Mouse (Mus musculus) forebrain, embryonic 11.5 days (tissue): ENCODE data around the gene Mapk8ip3. TPM values are rescaled to one million over a fixed set of nuclear protein-coding genes. Genes with fewer than 3 reads are reported as not detected.

ENCODE experiments used
- ATAC-seq: fragments of 200-750 bp; cut with Nextera tagmentation; replicated peaks from 2 replicates; pipeline ENCODE4 v1.8.0; 2017; ENCODE audit warnings: moderate TSS enrichment; ENCODE audit not compliant: low FRiP score
- DNase-seq: peaks from one replicate; pipeline ENCODE4 v3.0.0-alpha.2; 2017; ENCODE audit warnings: low spot score
- H3K27ac ChIP-seq: fragments of 300-500 bp; sonication (generic); 2 replicates; pipeline ENCODE4 v1.5.1; 2014; ENCODE audit warnings: low read depth, low read length
- H3K27me3 ChIP-seq: fragments of 300-500 bp; sonication (generic); 2 replicates; pipeline ENCODE4 v1.6.1; 2014; ENCODE audit warnings: mild to moderate bottlenecking, low read length, mixed read lengths; ENCODE audit not compliant: control insufficient read depth, insufficient read depth
- H3K36me3 ChIP-seq: fragments of 300-500 bp; sonication (generic); 2 replicates; pipeline ENCODE4 v1.6.1; 2014; ENCODE audit warnings: mild to moderate bottlenecking, low read length, moderate library complexity, mixed read lengths; ENCODE audit not compliant: control insufficient read depth, insufficient read depth
- H3K4me1 ChIP-seq: fragments of 300-500 bp; sonication (generic); replicated peaks from 2 replicates; pipeline ENCODE4 v1.6.1; 2014; ENCODE audit warnings: low read length, mixed read lengths; ENCODE audit not compliant: control insufficient read depth, insufficient read depth
- H3K4me2 ChIP-seq: fragments of 300-500 bp; sonication (generic); 2 replicates; pipeline ENCODE4 v1.6.1; 2014; ENCODE audit warnings: low read depth, mild to moderate bottlenecking, low read length, moderate library complexity, mixed read lengths; ENCODE audit not compliant: severe bottlenecking
- H3K4me3 ChIP-seq: fragments of 300-500 bp; sonication (generic); 2 replicates; pipeline ENCODE4 v1.5.1; 2014; ENCODE audit warnings: low read depth, low read length
- H3K9ac ChIP-seq: fragments of 300-500 bp; sonication (generic); 2 replicates; pipeline ENCODE4 v1.6.1; 2014; ENCODE audit warnings: low read length
- H3K9me3 ChIP-seq: fragments of 300-500 bp; sonication (generic); 2 replicates; pipeline ENCODE4 v1.6.1; 2016; ENCODE audit warnings: low read length, mixed read lengths; ENCODE audit not compliant: control insufficient read depth
- WGBS: fragments of 180-500 bp; shearing (Covaris S2); extraction: QIAGEN DNeasy Blood & Tissue Kit; methylation state at CpG from one replicate; pipeline ENCODE4 v1.1.7; 2014; 5-methylcytosine and 5-hydroxymethylcytosine counted together
- polyA plus RNA-seq: library from polyadenylated mRNA; unstranded; fragments of >200 nt; fragmentation: Nextera tagmentation; extraction: Ambion mirVana; gene quantifications from 2 replicates; pipeline ENCODE4 v1.2.1, GENCODE M21; 2014

Gene Mapk8ip3
- 51.3 and 56.8 TPM in 2 replicates for polyA plus RNA-seq

DNA sequence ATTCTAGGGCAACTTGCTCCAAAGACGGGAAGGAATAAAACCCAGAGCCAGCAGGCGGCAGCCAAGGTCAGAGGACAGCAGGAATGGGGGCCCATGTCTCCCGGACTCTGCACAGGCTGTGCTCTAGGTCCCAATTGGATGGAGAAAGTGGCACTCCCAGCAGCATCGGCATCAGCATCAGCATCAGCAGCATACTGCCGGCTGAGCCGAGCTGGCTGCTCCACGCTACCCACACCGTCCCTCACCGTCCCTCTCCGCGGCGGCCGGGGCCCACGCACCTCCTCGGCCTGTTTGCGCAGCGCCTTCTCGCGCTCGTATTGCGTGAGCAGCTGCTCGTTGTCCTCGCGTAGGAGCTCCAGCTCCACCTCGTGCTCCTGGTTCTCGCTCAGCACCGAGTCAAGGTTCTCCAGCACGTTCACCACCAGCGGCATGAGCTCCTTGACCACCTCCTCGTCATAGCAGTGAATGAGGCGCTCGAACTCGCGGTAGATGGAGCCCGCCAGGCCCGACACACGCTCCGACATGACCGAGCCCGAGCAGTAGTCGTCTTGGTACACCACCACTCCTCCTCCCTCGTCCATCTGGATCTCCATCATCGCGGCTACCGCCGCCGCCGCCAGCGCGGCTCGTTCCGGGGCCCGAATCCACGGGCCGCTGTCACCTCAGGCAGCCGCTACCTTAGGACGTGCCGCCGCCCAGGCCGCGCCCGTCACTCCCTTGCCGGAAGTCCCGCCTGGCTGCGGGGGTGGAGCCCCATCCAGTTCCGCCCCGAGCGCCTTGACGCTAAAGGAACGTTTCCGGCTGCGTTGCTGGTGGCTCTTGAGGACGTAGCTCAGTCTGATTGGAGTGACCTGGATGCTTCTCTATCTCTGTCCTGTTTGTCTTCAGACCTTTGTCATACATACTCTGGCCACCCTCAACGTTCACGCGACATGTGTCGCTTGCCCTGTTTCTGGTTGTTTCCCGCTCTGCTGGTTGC is at the start of gene Mapk8ip3:
Mapk8ip3 (minus strand) TSS at position 719 of the 979 bp plus-strand sequence.
- peak; percentile 98 for ATAC-seq
- H3K4me3 ChIP-seq = peak within 1 kb of the TSS; percentile 94
- H3K4me2 ChIP-seq = peak within 1 kb of the TSS; percentile 83
- H3K9me3 ChIP-seq = no peaks in the 10 kb centered on the region
- H3K27ac ChIP-seq = peak within 1 kb of the TSS; percentile 37; the same call in 1 of the 2 replicates
- peaks cover 9% of the 10 kb centered on the region for H3K4me1 ChIP-seq
- under 1% methylated on average over 75 of the region's 78 CpGs for WGBS
- H3K36me3 ChIP-seq = no peaks in the 10 kb centered on the region; the same call in 1 of the 2 replicates
- DNase-seq = peak; percentile 96
- peak within 1 kb of the TSS; percentile 92 for H3K9ac ChIP-seq
- no peaks in the 10 kb centered on the region for H3K27me3 ChIP-seq

DNA sequence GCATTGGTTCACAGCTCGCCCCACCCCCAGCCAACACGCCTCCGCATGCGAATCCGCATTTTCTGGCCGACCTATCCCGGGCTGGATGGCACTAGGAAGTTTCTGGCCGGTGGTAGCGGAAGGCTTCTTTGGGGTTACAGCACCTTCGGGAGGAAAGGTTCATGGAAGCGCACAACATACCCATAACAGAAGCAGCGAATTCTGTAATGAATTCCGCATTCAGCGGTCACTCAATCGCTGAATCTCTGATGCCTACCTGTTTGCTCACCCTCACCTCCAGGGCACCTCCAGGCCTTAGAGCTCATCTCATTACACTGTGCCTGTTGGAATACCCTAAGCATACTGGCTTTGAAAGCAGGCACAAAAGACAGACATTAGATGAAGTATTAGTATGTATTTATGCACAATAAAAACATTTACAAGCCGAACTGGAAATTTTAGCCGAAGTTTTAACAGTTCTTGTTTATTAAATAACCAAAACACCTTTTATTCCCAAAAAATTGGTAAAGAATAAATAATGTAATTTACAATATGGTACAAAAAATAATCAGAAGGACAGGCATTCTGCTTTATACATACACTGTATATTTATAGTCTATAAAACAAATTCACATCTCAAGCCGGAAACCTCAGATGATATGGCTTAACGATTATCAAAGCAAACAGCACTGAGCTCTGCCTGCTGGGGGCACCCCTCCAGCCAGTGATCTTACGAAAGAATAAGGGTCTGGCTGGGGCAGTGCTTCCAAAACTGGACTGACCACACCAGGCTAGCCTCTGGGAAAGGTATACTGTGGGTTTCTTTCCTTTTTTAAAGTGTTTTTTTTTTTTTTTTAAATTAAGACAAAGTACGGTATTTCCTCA is 24.3 kb upstream of the Mapk8ip3 start:
- Histone ChIP-seq H3K9me3 (no peaks in the 10 kb centered on the region), H3K27ac (0 out of 2 replicates have a peak overlapping the region, but pooled peaks have one; percentile 1), H3K4me1 (peaks cover 7% of the 10 kb centered on the region; the same call in 1 of the 2 replicates), H3K4me3 (peak overlapping the region; percentile 83), H3K36me3 (peaks cover 2% of the 10 kb centered on the region; the same call in 1 of the 2 replicates), H3K9ac (peak overlapping the region; percentile 93; the same call in 1 of the 2 replicates), H3K4me2 (peak overlapping the region; percentile 50), H3K27me3 (no peaks in the 10 kb centered on the region)
- DNase-seq (no peak), ATAC-seq (peak; percentile 60)
- WGBS = 17% methylated on average over 21 of the region's 21 CpGs

DNA sequence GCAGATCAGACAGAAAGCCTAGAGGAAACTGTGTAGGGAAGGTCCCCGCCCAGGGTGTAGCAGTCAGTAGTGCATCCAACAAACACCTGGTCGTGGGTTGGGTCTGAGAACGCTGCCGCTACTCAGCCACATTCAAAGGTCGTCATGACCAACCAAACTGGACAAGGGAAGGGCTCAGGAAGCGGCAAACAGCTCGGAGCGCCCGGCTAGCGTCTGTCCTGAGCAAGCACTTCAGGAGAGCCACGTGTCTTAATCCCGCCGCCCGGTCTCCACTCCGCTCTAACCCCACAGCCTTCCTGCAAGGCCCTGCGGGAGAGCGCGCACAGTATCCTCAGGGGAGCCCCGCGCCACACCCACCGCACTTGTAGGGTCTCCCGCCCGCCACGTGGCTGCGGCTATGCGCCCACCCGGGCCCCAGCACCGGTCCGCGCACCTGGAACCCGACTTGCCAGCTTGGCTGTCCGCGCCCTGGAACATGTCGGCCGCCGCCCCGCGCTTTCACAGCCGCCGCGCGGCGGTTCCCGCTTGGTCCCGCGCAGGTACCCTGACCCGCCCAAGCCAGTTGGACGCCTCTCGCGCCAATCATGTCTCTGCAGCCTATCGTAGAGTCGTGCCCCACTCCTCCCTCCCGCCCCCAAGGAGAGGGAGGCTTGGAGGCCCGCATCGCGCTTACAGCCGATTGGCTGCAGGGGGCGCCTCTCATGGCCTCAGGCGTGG is 23.5 kb upstream of the Mapk8ip3 start, which contains the start of gene Jpt2:
Jpt2 (minus strand) TSS at position 555 of the 717 bp plus-strand sequence.
- H3K27ac ChIP-seq = peak within 1 kb of the TSS; percentile 77
- peak; percentile 100 for ATAC-seq
- WGBS = under 1% methylated on average over 59 of the region's 59 CpGs
- no peaks in the 10 kb centered on the region for H3K9me3 ChIP-seq
- peak within 1 kb of the TSS; percentile 83 for H3K4me3 ChIP-seq
- peak within 1 kb of the TSS; percentile 50 for H3K4me2 ChIP-seq
- peaks cover 7% of the 10 kb centered on the region; the same call in 1 of the 2 replicates for H3K4me1 ChIP-seq
- H3K36me3 ChIP-seq = peaks cover 2% of the 10 kb centered on the region; the same call in 1 of the 2 replicates
- DNase-seq = peak; percentile 100
- H3K9ac ChIP-seq = peak within 1 kb of the TSS; percentile 93
- H3K27me3 ChIP-seq = no peaks in the 10 kb centered on the region

DNA sequence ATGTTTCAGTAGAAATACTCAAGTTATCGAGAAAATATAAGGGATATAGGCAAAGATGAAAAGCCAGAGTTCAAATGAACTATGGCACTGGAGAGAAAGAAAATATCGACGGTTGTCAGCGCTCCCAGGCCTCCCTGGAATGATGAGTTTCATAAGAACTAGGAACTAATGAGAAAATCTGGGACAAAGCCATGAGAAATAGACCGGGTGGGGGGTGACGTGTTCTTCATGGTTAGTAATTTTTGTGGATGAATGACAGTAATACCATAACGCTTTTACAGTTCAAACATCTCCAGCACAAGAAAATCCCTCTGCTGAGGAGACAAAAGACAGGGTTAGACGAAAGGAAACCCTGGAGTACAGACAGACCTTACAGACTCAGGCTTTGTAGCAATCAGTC is 22.6 kb upstream of the Mapk8ip3 start:
- H3K4me2 ChIP-seq = peak overlapping the region; percentile 50
- WGBS = 36% methylated on average over 8 of the region's 8 CpGs
- H3K36me3 ChIP-seq = peaks cover 6% of the 10 kb centered on the region; the same call in 1 of the 2 replicates
- H3K4me1 ChIP-seq = peaks cover 7% of the 10 kb centered on the region; the same call in 1 of the 2 replicates
- H3K27me3 ChIP-seq = no peaks in the 10 kb centered on the region
- ATAC-seq = no peak
- no peak for DNase-seq
- H3K9me3 ChIP-seq = no peaks in the 10 kb centered on the region
- H3K27ac ChIP-seq = no peak overlapping the region
- peak overlapping the region; percentile 83 for H3K4me3 ChIP-seq
- H3K9ac ChIP-seq = peak overlapping the region; percentile 93

DNA sequence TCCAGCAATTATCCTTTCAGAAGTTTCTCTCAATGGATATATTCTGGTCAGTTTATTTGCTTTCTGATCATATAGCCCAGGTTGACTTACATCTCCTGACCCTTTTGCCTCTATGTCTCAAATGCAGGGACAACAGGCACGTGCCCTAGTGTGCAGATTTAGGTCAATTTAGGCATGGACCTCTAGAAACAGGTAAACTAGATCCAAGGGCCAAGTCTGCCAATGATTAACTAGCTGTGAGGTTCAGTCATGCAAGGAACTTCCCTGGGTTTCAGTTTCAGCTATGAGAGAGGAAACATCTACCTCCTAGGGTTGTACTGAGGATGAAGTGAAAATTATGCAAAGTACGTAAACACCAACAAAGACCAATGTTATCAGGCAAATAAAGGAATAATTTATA is 16.5 kb upstream of the Mapk8ip3 start:
- Histone ChIP-seq H3K36me3 (peaks cover 3% of the 10 kb centered on the region; the same call in 1 of the 2 replicates), H3K27me3 (no peaks in the 10 kb centered on the region), H3K9me3 (no peaks in the 10 kb centered on the region), H3K27ac (no peak overlapping the region), H3K4me1 (no peaks in the 10 kb centered on the region), H3K4me2 (no peak overlapping the region), H3K9ac (no peak overlapping the region), H3K4me3 (no peak overlapping the region)
- 91% methylated on average over 2 of the region's 2 CpGs for whole genome bisulfite sequencing
- no peak for DNase-seq
- no peak for ATAC-seq

DNA sequence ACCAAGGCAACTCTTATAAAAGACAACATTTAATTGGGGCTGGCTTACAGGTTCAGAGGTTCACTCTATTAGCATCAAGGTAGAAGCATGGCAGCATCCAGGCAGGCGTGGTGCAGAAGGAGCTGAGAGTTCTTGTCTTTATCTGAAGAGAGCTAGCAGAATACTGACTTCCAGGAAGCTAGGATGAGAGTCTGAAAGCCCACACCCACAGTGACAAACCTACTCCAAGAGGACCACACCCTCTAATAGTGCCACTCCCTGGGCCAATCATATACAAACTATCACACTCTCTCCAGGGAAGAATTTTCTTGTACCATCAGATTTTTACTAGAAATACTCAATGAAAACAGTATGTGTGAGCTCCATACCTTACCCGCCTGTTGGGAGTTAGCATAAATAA is 13.9 kb upstream of the Mapk8ip3 start:
- H3K4me1 ChIP-seq = no peaks in the 10 kb centered on the region
- peaks cover 19% of the 10 kb centered on the region for H3K36me3 ChIP-seq
- H3K27ac ChIP-seq = no peak overlapping the region
- H3K4me3 ChIP-seq = no peak overlapping the region
- no peak overlapping the region for H3K9ac ChIP-seq
- no peak for ATAC-seq
- 94% methylated on average over 2 of the region's 2 CpGs for WGBS
- no peaks in the 10 kb centered on the region for H3K27me3 ChIP-seq
- DNase-seq = no peak
- no peaks in the 10 kb centered on the region for H3K9me3 ChIP-seq
- H3K4me2 ChIP-seq = no peak overlapping the region

DNA sequence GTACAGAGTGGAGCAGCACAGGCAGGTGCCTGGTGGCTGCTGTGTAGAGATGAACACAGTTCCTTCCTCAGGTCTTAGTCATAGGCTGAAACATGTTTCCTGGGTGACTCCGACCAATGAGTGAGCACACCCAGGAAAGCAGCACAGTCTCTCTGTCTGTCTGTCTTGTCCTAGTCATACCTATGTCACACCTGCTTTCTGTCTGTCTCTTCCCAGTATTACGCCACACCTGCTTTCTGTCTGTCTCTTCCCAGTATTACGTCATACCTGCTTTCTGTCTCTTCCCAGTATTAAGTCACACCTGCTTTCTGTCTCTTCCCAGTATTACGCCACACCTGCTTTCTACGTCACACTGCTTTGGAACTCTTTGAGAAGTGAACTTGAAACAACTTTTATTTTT is 11.4 kb upstream of the Mapk8ip3 start:
- no peaks in the 10 kb centered on the region for H3K4me1 ChIP-seq
- 96% methylated on average over 5 of the region's 5 CpGs for WGBS
- H3K9me3 ChIP-seq = no peaks in the 10 kb centered on the region
- H3K36me3 ChIP-seq = peaks cover 16% of the 10 kb centered on the region
- DNase-seq (no peak), ATAC-seq (no peak)
- no peaks in the 10 kb centered on the region for H3K27me3 ChIP-seq
- no peak overlapping the region for H3K27ac ChIP-seq
- H3K4me3 ChIP-seq = no peak overlapping the region
- no peak overlapping the region for H3K9ac ChIP-seq
- no peak overlapping the region for H3K4me2 ChIP-seq
